Comparison of ENCODE assay signal across 22 mouse cellular contexts in genomic region chr5:92245483-92245882, GRCm38 (mm10). TPM values are rescaled to one million over a fixed set of nuclear protein-coding genes. Genes with fewer than 3 reads are reported as not detected.
DNase-seq lines count a peak whose midpoint lies in the region; ATAC-seq and TF ChIP-seq lines count a peak whose summit lies in the region.
"Had no signal": no experiment of that assay in that cellular context is flagged by ENCODE, and none has a peak within 500 bp of the region (broad histone marks: within the 10 kb centered on the region; RNA-seq: fewer than 3 reads in every experiment).

No protein-coding gene starts in this region.

- no peaks in the 10 kb centered on the region for H3K79me2 ChIP-seq in CH12.LX (replicated peaks; ENCODE audit: control insufficient read depth, extremely low read depth, insufficient read depth, poor library complexity, severe bottlenecking)

- no peak overlapping the region for H3K4me3 ChIP-seq in CH12.LX (replicated peaks in 1 of 3; ENCODE audit: low read depth in 2 of 3, low read length in 2 of 3, poor library complexity in 1 of 3)
- no peak overlapping the region for H3K4me3 ChIP-seq in cerebellum, adult 2 months (replicated peaks; ENCODE audit: insufficient read depth, low read depth, low read length)
- H3K4me3 ChIP-seq: erythroblast, embryonic 14.5 days; hindbrain, embryonic 10.5 days; limb, embryonic 10.5 days; myocyte had no signal

- TF ChIP-seq EP300 in CH12.LX (IDR thresholded peaks at IDR 0.05; ENCODE audit: low read length): no peak

- no peak overlapping the region for H3K4me2 ChIP-seq in CH12.LX (ENCODE audit: insufficient read depth, low read depth, poor library complexity, severe bottlenecking)
- H3K4me2 ChIP-seq: heart, embryonic 11.5 days had no signal

- TF ChIP-seq CTCF in CH12.LX (conservative IDR thresholded peaks at IDR 0.05 in 1 of 2, IDR thresholded peaks at IDR 0.05 in 1 of 2; ENCODE audit: low read depth in 2 of 2, low read length in 2 of 2): no peak
- no peak for TF ChIP-seq CTCF in cerebellum, adult 2 months (IDR thresholded peaks at IDR 0.05; ENCODE audit: borderline replicate concordance, insufficient read depth, low read depth, low read length)

- peaks cover 3 to 7% of the 10 kb centered on the region in 2 experiments; a peak in 3 of 4 replicates for H3K4me1 ChIP-seq in CH12.LX (ENCODE audit: control insufficient read depth in 1 of 2, insufficient read depth in 2 of 2)
- H3K4me1 ChIP-seq in cerebellum, adult 2 months (ENCODE audit: control insufficient read depth, insufficient read depth, low read length): no peaks in the 10 kb centered on the region
- H3K4me1 ChIP-seq: hindbrain, embryonic 10.5 days; limb, embryonic 10.5 days had no signal

- no peak overlapping the region for H3K27ac ChIP-seq in CH12.LX (ENCODE audit: insufficient read depth, low read depth)
- H3K27ac ChIP-seq in cerebellum, adult 2 months (ENCODE audit: insufficient read depth, low read length): no peak overlapping the region
- H3K27ac ChIP-seq: hindbrain, embryonic 10.5 days; limb, embryonic 10.5 days; liver, embryonic 14.5 days; macrophage had no signal

- H3K9ac ChIP-seq in CH12.LX (ENCODE audit: insufficient read depth, low read depth): no peak overlapping the region
- H3K9ac ChIP-seq: forebrain, postnatal 0 days; liver, embryonic 14.5 days had no signal

- 94% methylated on average over 9 of the region's 9 CpGs for WGBS in cerebellum, adult 2 months

- no peak for TF ChIP-seq RAD21 in CH12.LX (IDR thresholded peaks at IDR 0.05; ENCODE audit: low read depth, low read length)

- TF ChIP-seq POLR2A in CH12.LX (IDR thresholded peaks at IDR 0.05; ENCODE audit: low read depth, low read length): no peak
- TF ChIP-seq POLR2A in cerebellum, adult 2 months (IDR thresholded peaks at IDR 0.05; ENCODE audit: borderline replicate concordance, insufficient read depth, low read length): no peak

- DNase-seq in CH12.LX (ENCODE audit: extremely low read depth): no peak
- DNase-seq in c-Kit-positive CD71-negative TER-119-negative erythroid progenitor cells, embryonic 14.5 days (ENCODE audit: low read depth): peak; percentile 52
- DNase-seq in thymus, postnatal 14 days: peak; percentile 69
- no peak for DNase-seq in kidney, postnatal 14 days
- DNase-seq in cerebellum, adult 2 months: no peak
- no peak for DNase-seq in left cerebral cortex, postnatal 10 days (ENCODE audit: extremely low spot score in 1 of 2, low spot score in 2 of 2)
- DNase-seq: cerebellum, adult 18-20 months; forebrain, postnatal 0 days; gastrocnemius, postnatal 10 days; kidney, postnatal 25 days had no signal

- intact Hi-C loops in left cerebral cortex, postnatal 10 days (cut with DNase I): no loop called here

- no peaks in the 10 kb centered on the region for H3K9me3 ChIP-seq in CH12.LX (replicated peaks; ENCODE audit: low read length)
- H3K9me3 ChIP-seq: limb, embryonic 10.5 days had no signal

- in situ Hi-C loops in CH12.LX (cut with MboI; ENCODE audit: low pct_ligation_motif_present, low pct_unique_long_range_greater_than_20kb, low sequenced_read_pairs): no loop called here

- peaks cover 0 to 3% of the 10 kb centered on the region in 2 experiments for H3K36me3 ChIP-seq in CH12.LX (replicated peaks in 1 of 2; ENCODE audit: control insufficient read depth in 1 of 2, insufficient read depth in 1 of 2, low read length in 1 of 2)
- H3K36me3 ChIP-seq: hindbrain, embryonic 10.5 days; limb, embryonic 10.5 days had no signal

- dilution Hi-C loops in CH12.LX (cut with MboI; ENCODE audit: extremely low pct_ligation_motif_present, extremely low pct_unique_long_range_greater_than_20kb, low sequenced_read_pairs): no loop called here

- H3K27me3 ChIP-seq in CH12.LX (replicated peaks): no peaks in the 10 kb centered on the region
- H3K27me3 ChIP-seq in cerebellum, adult 2 months (ENCODE audit: control insufficient read depth, insufficient read depth, low read length): no peaks in the 10 kb centered on the region; the same call in 1 of the 2 replicates

- ATAC-seq in monocyte, adult 5-6 weeks (replicated peaks; ENCODE audit: insufficient number of reproducible peaks, low FRiP score, low TSS enrichment, poor library complexity, severe bottlenecking): peak; percentile 56
- ATAC-seq: forebrain, postnatal 0 days; intestine, postnatal 0 days had no signal

TF ChIP-seq in CH12.LX, 34 proteins besides CTCF, POLR2A, EP300 and RAD21:
- TF ChIP-seq ZNF384 (IDR thresholded peaks at IDR 0.05; ENCODE audit: low read depth, low read length) (no peak), BHLHE40 (IDR thresholded peaks at IDR 0.05; ENCODE audit: low read depth, low read length) (0 out of 2 replicates have a peak, but pooled peaks have one; percentile 4), GABPA (IDR thresholded peaks at IDR 0.05; ENCODE audit: insufficient replicate concordance, low read depth, low read length) (no peak), MXI1 (IDR thresholded peaks at IDR 0.05; ENCODE audit: low read depth, low read length) (no peak), JUND (conservative IDR thresholded peaks at IDR 0.05; ENCODE audit: low read depth, low read length) (no peak)

RNA-seq across cellular contexts. Expression of gene Ppef2, which starts 10.6 kb away (rescaled TPM):
- 11.9 and 16.5 TPM in 2 replicates for total RNA-seq in CH12.LX (2012; rRNA removed)
- 41.4 and 48.8 TPM in 2 replicates for total RNA-seq in CH12.LX (2014; rRNA removed)
- polyA plus RNA-seq in CH12.LX (2012; ENCODE audit: insufficient read length, low read depth): 11.9 and 14.3 TPM in 2 replicates
- total RNA-seq in monocyte, adult 5-6 weeks (2017): 3.7 TPM in 1 of 3 replicates, not detected in the others
- 2.1 and 2.7 TPM in 2 replicates for polyA plus RNA-seq in cerebellum, adult 2 months (2012; rRNA removed)
- under 1 TPM; 0.47 to 0.66 TPM for total RNA-seq in left cerebral cortex, postnatal 10 days (2021)
- total RNA-seq: gastrocnemius, postnatal 10 days had no signal
- polyA plus RNA-seq: erythroblast, embryonic 14.5 days; macrophage had no signal

RNA-seq across cellular contexts. Expression of gene U90926, which starts 30.3 kb away (rescaled TPM):
- total RNA-seq in CH12.LX (2012; rRNA removed) (not detected in 2 replicates), CH12.LX (2014; rRNA removed) (not detected in 2 replicates)
- polyA plus RNA-seq in CH12.LX (2012; ENCODE audit: insufficient read length, low read depth): 0.49 TPM in 1 of 2 replicates, not detected in the other
- 6.3 TPM in 1 of 3 replicates, not detected in the others for total RNA-seq in monocyte, adult 5-6 weeks (2017)
- polyA plus RNA-seq in cerebellum, adult 2 months (2012; rRNA removed): not detected in 2 replicates
- not detected for total RNA-seq in left cerebral cortex, postnatal 10 days (2021)
- total RNA-seq: ES-E14; forebrain, postnatal 0 days; gastrocnemius, postnatal 10 days; layer of hippocampus, postnatal 10 days had no signal
- polyA plus RNA-seq: erythroblast, embryonic 14.5 days; forebrain, postnatal 0 days; heart, embryonic 11.5 days; hindbrain, embryonic 10.5 days; intestine, postnatal 0 days; limb, embryonic 10.5 days; liver, embryonic 14.5 days; macrophage; myocyte; spleen, adult 2 months had no signal

RNA-seq across cellular contexts. Expression of gene Naaa, which starts 32.5 kb away (rescaled TPM):
- 13.7 and 16.2 TPM in 2 replicates for total RNA-seq in CH12.LX (2012; rRNA removed)
- 13.5 and 15.4 TPM in 2 replicates for total RNA-seq in CH12.LX (2014; rRNA removed)
- polyA plus RNA-seq in CH12.LX (2012; ENCODE audit: insufficient read length, low read depth): 11.5 and 14.5 TPM in 2 replicates
- total RNA-seq in monocyte, adult 5-6 weeks (2017): 46.8 to 114 TPM (median 77.3 TPM) in 3 replicates
- polyA plus RNA-seq in cerebellum, adult 2 months (2012; rRNA removed): 32.1 and 37.6 TPM in 2 replicates
- total RNA-seq in left cerebral cortex, postnatal 10 days (2021): 10 to 100 TPM; 15.6 to 22.2 TPM

Comparison
In these comparisons a context has a peak if more than half of its experiments do, and no peak if none do; other contexts are left out.
1. DNase-seq: peak in c-Kit-positive CD71-negative TER-119-negative erythroid progenitor cells, embryonic 14.5 days (single experiment) and thymus, postnatal 14 days (single experiment); none in CH12.LX (single experiment), kidney, postnatal 14 days (single experiment), cerebellum, adult 2 months (0 of 2) and left cerebral cortex, postnatal 10 days (0 of 2).